Mouse (Mus musculus) urinary bladder, adult 18-20 months (tissue): ENCODE results near the gene Pcyt2.

ENCODE experiments used
- DNase-seq, 2 experiments: peaks; one replicate each; pipeline ENCODE4 v3.0.0; 2022; ENCODE audit warnings: low spot score in 2 of 2, mixed read lengths in 2 of 2

The Pcyt2 gene

DNA sequence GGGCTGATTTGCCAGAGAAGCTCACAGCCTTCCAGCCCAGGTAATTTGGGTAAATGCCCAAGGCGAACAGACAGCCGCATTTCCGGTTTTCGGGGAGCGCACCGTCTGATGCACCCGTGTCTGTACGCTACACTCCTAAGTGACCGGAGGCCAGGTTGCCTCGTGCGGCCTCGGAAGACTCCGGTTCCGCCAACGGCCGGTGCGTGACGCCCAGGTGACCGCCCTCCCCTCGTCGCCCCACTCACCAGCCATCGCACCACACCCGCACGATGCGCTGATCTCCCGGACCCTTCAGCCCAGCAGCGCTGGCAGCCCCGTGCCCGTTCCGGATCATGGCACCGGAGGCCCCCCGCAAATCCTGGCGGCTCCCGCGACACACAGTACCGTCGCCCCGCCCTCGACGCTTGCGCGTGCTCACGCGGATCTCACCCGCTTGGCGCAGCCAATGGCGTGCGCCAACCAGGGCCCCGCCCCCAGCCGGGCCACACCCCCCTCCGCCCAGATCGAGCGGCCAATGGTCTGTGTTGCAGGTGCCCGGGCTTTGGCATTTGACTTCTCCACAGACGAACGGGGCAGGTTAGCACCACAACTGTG is at the start of gene Pcyt2:
TSS of gene Pcyt2 (minus strand) at position 418 of the 594 bp plus-strand sequence.
- DNase-seq = peak; percentile 85

DNA sequence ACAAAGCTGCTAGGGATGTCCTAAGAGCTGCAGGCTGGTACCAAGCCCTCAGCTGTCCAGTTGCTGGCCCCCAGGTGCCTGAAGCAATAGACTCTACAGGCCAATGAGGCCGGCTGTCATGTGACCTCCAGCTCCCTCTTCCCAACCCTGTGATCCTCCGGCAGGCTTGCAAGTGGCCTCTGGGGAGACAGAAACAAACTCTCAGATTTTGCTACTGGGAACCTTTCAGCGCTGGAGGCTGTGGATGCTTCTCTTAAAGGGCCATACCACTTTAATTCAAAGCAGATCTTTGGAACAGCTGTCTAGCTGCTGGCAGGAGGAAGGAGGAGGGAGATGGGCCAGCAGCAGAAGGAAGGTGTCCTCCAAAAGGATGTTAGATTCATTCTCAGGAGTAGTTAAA is 48.9 kb upstream of the Pcyt2 start:
- no peak for DNase-seq

DNA sequence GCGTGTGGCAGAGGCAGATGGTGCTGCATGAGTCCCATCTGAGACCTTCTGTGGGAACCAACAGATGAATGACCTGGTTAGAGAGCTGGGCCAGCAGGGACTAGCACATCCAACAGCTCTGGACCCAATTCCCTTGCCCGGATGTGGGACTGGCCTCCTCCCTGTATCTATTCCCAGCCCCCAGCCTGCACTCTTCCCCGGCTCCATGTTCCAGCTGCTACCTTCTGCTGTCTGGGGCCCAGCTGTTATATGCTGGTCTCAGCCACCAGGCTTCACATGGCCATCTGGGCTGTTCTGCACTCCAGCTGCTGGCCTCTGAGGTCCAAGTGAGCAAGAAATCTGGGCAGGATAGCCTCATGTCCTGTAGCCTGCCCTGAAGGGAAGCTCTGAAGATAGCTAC is 47.7 kb upstream of the Pcyt2 start:
- DNase-seq = no peak

DNA sequence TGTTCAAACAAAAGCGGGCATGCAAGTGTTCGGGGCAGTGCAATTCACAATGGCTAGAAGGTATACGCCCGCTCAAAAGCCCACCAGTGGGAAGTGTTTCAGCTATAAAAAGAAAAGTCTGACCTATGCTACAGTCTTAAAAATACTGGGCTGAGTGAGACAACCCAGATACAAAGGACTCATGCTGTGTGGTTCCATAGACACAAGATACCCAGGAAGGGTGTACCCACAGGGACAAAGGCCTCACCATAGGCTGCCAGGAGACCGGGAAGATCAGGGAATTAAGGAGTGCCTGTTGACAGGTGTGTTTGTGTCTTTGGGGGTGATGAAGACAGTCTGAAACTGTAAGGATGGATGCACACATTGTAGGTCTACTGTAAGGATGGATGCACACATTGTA is 46.0 kb upstream of the Pcyt2 start:
- DNase-seq = no peak

DNA sequence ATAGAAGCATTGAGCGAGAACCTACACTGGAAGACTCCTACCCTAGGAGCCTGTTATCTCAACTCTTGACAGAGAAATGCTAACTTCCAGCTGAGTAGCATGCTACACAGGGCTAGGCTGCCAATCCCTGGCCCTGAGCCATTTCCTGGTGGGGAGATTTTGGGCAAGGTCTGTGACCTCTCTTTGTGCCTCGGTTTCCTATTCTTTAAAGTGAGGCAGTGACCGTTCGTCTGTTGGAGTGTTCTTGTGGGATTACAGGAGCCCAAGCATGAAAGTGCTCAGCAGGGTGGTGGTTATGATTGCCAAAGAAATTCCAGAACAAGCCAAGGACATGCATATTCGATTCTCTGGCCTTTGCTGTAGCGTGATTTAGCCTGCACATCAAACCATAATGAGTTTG is 45.0 kb upstream of the Pcyt2 start:
- DNase-seq = no peak

DNA sequence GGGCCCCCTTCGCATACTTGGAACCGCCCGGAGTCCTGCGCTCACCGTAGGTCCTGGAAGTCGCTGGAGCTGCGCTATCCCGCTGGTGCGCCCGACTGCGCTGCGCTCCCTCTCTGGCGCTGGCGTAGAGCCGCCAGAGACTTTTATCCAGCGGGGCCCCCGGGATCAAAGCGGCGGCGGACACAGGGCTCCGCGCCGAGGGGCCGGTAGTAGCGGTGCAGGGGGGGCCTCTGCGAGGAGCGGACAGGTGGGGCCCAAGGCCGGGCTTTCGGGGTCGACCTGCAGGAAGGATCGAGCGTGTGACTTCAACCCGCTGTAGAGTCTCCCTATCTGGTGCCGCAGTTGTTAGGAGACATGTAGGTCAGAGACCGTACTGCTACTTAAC is 43.3 kb upstream of the Pcyt2 start, which contains the start of gene Notum:
TSS of gene Notum (minus strand) at position 100 of the 385 bp plus-strand sequence.
- no peak for DNase-seq

DNA sequence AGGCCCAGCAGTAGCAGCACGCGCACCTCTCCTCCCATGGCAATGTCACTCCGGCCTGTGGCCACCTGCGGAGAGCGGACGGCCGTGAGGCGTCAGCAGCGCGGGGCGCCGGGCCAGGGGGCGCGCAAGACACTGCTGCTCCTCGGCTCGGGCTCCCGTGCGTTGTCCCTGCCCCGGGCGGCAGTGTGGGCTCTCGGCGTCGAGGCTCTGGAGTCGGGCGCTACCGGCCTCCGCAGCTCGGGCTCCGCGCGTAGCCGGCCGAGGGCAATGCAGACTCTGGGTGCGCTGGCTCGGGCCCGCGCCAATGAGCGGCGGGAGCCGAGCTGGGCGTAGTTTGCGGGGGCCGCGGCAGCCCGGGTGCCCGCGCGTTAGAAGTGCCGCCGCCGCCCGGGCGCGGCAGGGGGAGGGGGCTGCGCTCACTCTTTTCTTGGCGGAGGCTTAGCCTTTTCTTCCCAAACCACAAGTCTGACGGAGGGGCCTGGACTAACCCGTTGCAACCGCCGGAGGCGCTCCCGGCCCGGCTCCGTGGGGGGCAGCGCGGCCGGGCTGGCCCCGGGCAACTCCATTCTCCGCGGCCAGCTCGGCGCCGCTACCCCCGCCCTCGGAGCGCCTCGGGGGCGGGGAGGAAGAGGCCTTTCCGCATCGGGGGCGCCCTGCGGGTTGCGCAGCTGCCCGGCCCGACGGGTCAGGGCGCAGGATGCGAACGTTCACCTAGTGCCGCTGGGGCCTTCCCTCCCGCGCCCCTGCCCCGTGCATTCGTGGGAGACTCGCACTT is 42.8 kb upstream of the Pcyt2 start:
- DNase-seq = peak in 1 of 2 experiments; percentile 39

DNA sequence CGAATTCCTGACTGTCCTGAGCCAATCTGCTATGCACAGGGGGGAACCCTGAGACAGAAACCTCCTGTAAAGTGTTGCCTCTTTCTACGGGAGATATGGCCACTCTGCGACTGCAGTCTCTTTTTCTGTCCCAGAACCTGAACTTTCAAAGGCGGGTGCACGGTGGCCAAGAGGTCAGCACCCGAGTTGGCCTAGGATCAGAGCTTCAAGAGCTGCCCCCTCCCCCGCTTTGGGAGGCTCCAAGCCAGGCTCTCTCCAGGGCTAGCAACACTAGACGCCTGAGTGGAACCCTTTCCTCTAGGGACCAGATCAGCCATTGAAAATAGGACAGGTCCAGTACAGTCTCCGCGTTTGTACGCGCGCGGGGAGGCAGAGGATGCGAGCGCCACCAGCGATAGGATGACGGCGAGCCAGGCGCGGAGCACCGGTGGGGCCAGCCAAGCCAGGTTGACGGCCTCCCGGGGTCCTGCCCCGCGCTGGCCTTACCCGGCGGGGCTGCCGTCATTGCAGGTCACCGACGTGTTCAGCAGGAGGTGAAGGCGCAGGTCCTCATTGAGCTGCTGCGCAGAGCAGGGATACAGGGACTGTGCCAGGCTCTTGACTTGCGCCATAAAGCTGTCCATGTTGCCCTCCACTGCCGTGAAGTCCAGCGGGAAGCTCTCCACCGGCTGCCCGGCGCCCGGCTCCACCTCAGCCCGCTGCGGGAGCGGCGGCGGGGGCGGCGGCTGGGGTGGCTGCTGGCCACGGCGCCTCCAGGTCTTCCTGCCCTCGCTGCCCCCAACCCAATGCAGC is 42.0 kb upstream of the Pcyt2 start:
- peak in 1 of 2 experiments; percentile 36 for DNase-seq

DNA sequence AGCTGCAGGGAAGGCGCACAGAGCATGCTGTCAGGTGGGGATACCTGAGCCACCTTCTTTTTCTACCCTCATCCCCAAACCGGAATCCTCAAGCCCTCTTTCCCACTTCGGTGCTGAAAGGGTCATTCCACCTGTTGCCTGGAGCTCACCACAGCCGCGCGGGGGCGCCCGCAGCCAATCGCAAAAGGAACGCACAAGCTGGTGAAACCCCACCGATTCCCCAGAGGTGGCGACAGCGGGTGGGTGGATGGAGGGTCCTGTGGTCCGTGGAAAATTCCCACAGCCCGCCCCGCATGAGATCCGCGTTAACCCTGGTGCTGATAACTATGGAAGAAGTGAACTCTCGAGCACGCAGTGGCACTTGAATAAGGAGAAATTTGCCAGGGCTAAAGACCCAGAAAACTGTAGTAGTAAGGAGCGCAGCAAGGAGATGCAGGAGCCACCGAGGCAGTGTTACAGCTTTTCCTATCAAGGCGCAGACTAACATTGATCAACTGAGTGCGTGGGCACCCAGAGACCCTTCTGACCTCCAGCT is 41.2 kb upstream of the Pcyt2 start:
- DNase-seq = peak; percentile 65 to 82

DNA sequence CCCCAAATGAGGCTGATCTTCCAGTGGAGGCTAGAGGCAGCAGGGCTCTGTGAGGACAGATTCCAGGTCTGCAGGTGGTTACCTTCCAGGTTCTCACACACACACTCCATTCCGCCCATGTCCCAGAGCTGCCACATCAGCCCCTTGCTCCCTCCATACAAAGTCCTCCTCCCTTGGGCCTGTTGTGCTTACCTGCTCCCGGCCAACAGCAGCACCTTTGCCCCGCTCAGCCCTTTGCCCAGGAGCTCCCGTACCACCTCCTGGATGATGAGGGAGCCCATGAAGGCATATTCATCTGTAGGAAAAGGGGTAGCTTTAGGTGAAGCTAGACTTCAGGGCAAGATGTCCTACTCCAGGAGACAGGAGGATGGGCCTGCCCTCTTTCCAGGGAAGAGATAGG is 39.6 kb upstream of the Pcyt2 start:
- no peak for DNase-seq

DNA sequence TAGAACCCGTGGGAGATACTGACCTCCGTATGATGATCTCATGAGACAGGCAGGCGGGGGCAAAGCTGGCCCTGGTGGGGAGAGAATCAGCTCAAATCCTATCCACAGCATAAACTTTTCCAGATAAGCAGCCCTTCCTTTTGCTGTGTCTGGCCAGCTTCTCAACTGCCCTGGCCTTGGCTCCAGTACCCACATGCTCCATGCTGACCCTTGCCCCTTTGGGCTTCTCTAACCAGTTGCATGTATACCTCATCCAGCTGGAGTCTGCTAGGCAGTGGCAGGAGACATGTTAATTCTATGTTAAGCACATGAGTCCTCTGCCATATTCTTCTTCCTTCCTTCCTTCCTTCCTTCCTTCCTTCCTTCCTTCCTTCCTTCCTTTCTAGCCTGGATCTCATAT is 37.0 kb upstream of the Pcyt2 start:
- DNase-seq = no peak

DNA sequence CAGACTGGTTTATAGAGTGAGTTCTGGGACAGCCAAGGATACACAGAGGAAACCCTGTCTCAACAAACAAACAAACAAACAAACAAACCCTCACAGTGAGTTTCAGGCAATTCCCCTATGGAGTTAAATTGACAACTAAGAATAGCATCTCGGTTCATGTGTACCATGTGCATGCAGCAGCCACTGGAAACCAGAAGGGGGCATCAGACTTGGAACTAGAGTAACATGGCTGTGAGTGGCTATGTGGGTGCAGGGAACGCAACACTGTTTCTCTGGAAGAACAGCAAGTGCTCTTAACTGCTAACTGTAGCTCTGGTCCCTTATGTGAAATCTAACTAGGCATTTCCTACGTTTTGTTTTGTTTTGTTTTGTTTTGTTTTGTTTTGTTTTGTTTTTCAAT is 34.1 kb upstream of the Pcyt2 start:
- DNase-seq = no peak

DNA sequence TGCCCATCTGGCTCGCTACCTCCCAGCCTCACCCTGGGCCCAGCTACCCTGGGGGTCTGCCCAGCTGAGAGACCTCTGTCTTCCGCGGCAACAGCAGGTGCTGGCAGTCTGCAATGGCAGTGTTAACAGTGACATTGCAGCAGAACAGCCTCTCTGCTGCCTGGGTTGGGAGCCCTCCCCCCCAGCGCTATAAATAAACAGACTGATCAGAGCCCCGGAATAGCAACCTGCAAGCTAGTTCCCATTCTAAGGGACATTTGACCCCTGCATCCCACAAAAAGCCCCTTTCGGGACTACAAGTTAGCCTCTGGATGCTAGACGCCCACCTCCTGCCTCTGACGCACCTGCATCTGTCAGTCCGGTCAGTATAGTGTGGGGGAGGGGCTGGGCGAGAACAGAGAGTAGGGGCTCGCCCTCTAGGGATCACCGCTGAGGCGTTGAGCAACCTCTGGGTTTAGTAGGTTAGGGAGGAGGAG is 30.3 kb upstream of the Pcyt2 start, which contains the start of gene Myadml2:
TSS of gene Myadml2 (minus strand) at position 158 of the 476 bp plus-strand sequence.
- DNase-seq = no peak

DNA sequence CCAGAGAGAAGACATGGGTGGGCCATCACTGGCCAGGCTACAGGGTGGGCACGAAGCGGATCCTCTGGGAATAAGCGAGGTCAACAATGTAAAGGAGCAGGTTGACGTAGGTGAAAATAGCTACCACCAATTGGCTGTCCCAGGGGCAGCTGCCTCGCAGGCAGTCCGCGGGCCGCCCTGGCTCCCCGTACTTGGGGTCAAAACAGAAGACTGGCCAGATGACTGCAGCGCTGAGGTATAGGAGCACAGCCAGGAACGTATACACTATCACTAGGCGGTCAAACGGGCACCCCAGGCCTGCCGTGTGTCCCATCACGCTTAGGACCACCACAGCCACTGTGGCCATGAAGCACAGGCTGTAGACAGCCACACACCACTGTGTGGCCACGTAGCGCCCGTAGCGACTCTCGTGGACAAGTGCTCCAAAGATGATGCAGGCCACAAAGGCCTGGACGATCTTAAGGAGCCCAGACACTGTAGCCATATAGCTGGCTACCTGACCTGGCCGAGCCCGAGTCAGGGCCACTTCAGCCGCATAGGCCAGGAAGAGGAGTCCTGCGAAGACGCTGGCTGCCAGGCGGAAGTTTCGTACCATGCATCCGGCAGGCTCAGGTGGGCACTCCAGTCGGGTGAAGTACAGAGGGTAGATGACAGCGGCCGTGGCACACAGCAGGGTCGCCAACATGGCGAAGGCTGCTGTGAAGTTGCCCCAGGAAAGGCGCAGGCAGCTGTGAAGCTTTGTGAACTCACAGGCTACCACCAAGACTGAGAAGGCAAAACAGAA is 29.5 kb upstream of the Pcyt2 start:
- no peak for DNase-seq

DNA sequence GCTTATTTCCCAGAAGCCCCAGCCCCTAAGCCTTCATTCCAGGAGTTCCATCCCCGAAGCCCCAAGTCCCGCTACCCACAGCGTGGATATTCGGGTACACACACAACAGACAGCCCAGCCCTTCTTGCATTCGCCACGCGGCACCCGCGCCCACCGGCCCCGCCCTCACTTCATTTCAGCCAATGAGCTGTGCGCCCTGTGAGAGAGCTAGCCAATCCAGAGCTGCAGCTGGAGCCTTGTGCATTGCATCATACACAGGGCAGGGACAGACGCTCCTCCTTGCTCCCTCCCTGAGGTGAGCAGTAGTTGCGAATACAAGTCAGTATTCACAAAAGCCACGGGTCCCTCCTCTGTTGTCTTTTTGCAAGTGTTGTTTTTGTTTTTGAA is 25.9 kb upstream of the Pcyt2 start, which contains the start of gene Pycr1:
TSS of gene Pycr1 (minus strand) at position 169 of the 387 bp plus-strand sequence.
- peak; percentile 90 for DNase-seq

DNA sequence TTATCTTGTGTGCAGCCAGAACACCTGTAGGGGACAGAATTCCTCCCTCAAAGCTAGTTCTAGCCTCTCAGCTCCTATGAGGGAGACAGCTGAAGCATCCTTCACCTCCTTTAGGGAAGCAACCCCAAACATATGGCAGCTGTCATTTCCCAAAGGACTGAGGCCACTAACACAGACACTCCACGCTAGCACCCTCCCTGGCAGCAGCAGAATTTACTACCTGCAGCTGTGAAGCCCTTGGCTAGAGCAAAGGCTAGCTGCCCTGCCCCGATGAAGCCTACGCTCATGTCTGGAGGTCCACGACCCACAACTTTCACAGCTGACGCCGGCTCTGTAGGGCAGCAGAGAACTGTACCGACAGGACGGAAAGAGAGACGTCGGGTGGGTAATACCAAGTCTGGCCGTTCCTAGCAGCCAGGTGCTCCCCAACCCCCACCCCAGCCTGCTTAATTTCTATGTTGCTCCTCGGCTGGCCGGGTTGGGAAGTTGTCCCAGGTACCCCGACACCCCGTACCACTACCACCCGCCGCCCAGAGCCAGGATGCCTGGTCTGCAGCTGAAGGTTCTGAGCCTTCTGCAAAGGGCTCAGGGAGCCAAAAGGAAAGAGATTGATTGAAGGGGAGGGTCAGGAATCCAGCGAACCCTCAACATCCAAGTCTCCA is 25.3 kb upstream of the Pcyt2 start:
- DNase-seq = no peak

DNA sequence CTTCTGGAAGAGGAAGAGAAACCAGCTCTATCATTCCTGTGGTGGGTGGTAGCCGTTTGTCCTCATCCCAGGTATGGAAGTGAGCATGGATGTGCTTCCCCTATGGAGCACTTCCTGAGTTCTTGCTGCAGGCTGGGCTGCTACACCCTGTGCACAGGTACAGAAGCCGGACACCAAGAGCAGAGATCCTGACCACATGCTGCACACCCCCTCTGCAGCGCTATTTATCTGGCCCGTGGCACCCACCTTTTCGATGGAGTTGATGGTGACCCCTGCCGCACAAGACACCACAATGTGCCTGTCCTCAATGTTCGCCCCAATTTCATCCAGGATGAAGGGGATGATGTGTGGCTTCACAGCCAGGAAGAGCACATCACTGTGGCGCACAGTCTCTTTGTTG is 24.1 kb upstream of the Pcyt2 start:
- DNase-seq = no peak

DNA sequence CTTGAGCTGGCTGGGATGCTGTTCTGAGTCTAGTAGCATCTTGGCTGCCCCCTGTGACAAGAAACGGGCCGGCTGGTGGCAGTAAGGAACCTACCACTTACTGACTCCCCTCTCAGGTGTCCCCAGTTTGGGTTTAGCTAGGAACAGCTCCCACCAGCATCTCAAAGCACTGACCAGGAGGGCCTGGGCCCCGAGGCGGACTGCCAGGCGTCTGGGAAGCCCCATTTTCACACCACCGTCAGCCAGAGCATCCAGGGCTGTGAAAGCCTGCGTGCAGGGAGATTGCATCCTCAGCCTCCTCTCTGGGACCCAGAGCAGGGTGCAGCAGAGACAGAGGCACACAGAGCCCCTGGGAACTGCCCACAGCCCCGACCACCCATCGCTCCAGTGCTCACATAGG is 23.5 kb upstream of the Pcyt2 start:
- DNase-seq = no peak

DNA sequence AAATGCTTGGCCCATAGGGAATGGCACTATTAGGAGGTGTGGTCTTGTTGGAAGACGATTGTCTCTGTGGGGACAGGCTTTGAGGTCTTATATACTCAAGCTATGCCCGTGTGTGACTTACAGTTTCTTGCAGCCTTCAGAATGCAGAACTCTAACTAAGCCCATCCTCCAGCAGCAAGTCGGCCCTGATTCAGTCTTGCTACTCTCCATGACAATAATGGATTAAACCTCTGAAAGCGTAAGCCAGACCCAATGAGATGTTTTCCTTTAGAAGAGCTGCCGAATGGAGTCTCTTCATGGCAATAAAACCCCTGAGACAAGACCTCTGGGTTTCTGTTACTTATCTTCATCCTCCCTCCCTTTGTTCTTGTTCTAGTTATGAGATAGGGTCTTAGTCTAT is 17.1 kb upstream of the Pcyt2 start:
- no peak for DNase-seq

DNA sequence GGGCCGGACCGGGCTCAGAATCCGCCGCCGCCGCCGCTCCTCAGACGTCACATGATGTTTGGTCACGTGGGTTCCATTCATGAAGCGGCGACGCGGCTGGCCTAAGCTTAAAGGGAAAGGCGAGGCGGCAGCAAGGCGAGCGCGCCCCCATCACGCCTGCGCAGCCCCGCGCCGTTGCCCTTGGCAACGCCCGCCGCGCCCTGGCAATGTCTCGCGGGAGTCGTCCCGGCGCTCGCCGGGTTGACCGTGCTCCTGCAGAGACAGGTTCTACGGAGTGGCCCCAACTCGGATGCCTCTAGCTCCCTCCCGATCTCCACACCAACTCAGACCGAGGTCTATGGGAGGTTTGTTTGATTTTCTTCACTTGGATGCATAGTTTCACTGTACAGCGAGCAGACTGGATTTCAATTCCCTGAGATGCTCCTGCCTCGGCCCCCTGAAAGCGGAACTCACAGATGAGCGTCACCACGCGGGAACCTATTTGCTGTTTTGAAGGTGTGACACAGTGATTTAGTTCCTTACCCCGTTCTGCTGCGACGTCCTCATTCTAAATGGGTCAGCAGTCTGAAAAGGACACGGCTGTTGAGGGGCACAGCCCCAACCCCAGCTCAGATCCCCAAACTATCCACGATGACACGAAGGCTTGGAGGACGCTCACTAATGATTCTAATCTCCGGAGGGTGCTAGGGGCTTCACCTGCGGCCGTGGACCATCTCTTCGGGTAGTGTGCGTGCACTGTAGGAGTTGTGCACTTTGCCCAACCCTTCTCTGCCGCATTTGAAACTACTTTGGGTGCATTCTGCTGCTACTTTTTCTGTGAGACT is 16.0 kb upstream of the Pcyt2 start, which contains the start of gene Mafg:
TSS of gene Mafg (minus strand) at position 81 of the 824 bp plus-strand sequence.
- DNase-seq = peak; percentile 82 to 89
